Mouse (Mus musculus) layer of hippocampus, adult 2 months (tissue): ENCODE data around the gene Mus81. TPM values are rescaled to one million over a fixed set of nuclear protein-coding genes. Genes with fewer than 3 reads are reported as not detected.
"Not testable (repeated sequence)": the region's sequence is repeated elsewhere in the genome, so short reads cannot be mapped to it uniquely, and the experiment has no call there.

ENCODE experiments used
- DNase-seq, 2 experiments: peaks; one replicate each; pipeline ENCODE4 v3.0.0; 2022; ENCODE audit warnings: low spot score in 2 of 2
- H3K27ac ChIP-seq: fragments of 200-600 bp; 2 replicates; pipeline ENCODE4 v1.8.1; 2022
- H3K4me3 ChIP-seq: fragments of 200-600 bp; 2 replicates; pipeline ENCODE4 v1.8.1; 2022; ENCODE audit warnings: mild to moderate bottlenecking
- CTCF ChIP-seq: fragments of 200-600 bp; conservative IDR thresholded peaks from 2 replicates; pipeline ENCODE4 v1.8.1; 2022; ENCODE audit warnings: antibody characterized with exemption, mild to moderate bottlenecking, moderate library complexity
- total RNA-seq, 2 experiments: library from RNA; stranded (reverse); gene quantifications; 2 replicates each; pipeline ENCODE4 v1.2.3; 2021

Gene Mus81
- total RNA-seq, 2 experiments from 2014 or later = 40.9 to 42.9 TPM

DNA sequence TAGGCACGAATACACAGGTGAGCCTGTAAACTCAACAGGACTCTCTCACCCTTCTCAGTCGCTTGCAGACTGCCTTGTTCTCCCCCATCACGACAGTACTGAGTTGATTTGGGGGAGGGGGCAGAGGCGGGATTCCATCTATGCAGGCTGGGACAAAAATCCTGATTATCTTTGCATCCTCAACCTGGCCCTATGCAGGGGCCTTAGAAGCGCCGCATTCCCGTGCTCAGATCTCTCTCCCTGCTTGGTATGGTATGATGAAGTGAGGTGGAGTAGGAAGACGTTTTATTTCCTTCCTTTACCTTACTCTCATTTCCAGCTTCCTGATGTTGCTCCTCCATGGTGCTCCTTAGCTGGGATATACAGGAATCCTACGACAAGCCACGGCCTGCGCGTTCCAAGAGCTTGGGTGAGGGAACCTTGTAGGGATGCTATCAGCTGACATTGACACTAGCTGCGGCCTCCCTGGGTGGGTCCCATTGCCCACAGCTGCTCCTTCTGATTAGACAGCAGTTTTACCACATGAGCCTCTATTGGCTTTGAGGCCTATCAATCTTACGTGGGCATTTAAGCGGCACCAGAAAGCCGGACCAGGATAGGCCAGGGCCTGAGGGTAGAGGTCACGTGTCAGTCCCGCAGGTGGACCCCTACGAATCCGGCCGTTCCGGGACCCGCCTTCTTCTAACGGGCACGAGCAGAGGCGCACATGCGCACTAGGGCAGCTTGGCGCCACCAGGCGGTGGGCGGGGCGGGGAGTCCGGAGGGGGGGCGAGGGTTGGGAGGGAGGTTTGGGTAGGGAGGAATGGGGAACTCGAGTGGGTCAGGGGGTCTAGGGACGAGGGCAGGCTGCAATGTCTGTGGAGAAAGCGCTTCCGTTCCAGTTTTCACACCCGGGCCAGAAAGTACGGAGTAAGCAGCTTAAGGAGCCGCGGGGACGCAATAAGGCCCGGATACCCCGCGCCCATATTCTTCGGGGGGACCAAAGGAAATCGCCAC lies 22.1 kb upstream of the Mus81 start, which contains the start of gene Snx32:
Gene Snx32 (minus strand): TSS at position 508 of the 996 bp plus-strand sequence.
- Histone ChIP-seq H3K27ac (peak within 1 kb of the TSS; percentile 94), H3K4me3 (peak within 1 kb of the TSS; percentile 77)
- DNase-seq = peak; percentile 98 to 99
- peak; percentile 56; the same call in 1 of the 2 replicates for TF ChIP-seq CTCF

- no peak for DNase-seq
- TF ChIP-seq CTCF = no peak
- no peak within 1 kb of the TSS for H3K27ac ChIP-seq
- H3K4me3 ChIP-seq = no peak within 1 kb of the TSS
These were observed 15.5 kb upstream of the Mus81 start, which contains the start of gene 1700020D05Rik for GRCm38 (mm10) chr19:5503687-5504086. Gene 1700020D05Rik, minus strand, starts transcription at chr19:5503787.

GRCm38 (mm10) chr19:5500330-5500875 lies 12.2 kb upstream of the Mus81 start:
- no peak for TF ChIP-seq CTCF
- Histone ChIP-seq H3K27ac (no peak overlapping the region), H3K4me3 (no peak overlapping the region)
- no peak for DNase-seq

DNA sequence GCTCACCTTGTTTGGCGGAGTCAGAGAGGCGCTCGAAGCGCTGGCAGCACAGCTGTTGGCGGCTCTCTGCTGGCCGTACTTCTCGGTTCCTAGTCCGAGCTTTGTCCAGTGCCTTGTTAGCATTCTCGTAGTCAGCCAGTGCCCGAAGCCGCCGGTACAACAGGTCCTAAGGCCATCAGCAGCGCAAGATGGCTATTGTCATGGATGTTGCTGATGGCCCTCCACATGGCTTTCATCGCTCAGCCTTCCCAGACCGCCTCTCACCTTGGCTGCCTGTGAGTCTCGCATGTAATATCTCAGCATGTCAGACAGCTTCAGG lies 7.8 kb upstream of the Mus81 start:
- DNase-seq = no peak
- H3K27ac ChIP-seq = no peak overlapping the region
- TF ChIP-seq CTCF = no peak
- no peak overlapping the region for H3K4me3 ChIP-seq

- Histone ChIP-seq H3K27ac (no peak overlapping the region), H3K4me3 (no peak overlapping the region)
- no peak for DNase-seq
- no peak for TF ChIP-seq CTCF
These were observed 7.3 kb upstream of the Mus81 start for GRCm38 (mm10) chr19:5495353-5496051.

DNA sequence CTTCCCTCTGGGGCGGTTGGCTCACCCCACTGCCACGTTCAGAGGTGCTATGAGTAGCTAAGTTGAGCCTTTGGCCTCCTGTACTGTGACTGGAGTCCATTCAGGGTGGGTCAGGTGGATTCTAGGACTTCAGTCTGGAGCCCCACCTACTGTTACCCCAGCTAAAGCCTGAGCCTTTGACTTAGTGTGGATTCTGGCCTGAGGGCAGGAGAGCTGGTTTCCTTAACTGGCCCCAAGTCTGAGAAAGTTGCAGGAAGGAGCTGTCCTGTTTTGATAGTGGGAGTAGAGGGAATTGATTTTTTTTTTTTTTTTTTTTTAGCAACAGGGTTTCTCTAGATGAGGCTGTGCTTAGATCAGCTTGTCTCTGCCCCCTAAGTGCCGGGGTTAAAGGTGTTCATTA lies 6.1 kb upstream of the Mus81 start:
- TF ChIP-seq CTCF = no peak
- no peak overlapping the region for H3K4me3 ChIP-seq
- H3K27ac ChIP-seq = no peak overlapping the region
- no peak for DNase-seq

DNA sequence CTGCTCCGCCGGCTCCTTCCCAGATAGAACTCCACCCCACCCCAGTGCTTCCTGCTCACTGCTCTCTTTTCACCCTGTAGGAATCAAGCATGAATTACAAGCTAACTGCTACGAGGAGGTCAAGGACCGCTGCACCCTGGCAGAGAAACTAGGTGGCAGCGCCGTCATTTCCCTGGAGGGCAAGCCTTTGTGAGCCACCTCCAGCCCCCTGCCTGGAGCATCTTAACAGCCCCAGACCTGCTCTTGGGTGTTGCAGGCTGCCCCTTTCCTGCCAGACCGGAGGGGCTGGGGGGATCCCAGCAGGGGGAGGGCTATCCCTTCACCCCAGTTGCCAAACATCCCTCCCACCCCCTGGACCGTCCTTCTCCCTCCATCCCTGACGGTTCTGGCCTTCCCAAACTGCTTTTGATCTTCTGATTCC lies 5.1 kb upstream of the Mus81 start:
- H3K27ac ChIP-seq, DNase-seq, H3K4me3 ChIP-seq: not testable (repeated sequence)
- TF ChIP-seq CTCF = peak; percentile 22

- no peak for DNase-seq
- Histone ChIP-seq H3K27ac (no peak overlapping the region), H3K4me3 (no peak overlapping the region)
- no peak for TF ChIP-seq CTCF
These were observed 4.4 kb upstream of the Mus81 start for GRCm38 (mm10) chr19:5492641-5493040.

GRCm38 (mm10) chr19:5490898-5491708 lies 2.9 kb upstream of the Mus81 start:
- peak; percentile 79 to 84 for DNase-seq
- H3K4me3 ChIP-seq = peak overlapping the region; percentile 100
- TF ChIP-seq CTCF = no peak
- H3K27ac ChIP-seq = peak overlapping the region; percentile 95

DNA sequence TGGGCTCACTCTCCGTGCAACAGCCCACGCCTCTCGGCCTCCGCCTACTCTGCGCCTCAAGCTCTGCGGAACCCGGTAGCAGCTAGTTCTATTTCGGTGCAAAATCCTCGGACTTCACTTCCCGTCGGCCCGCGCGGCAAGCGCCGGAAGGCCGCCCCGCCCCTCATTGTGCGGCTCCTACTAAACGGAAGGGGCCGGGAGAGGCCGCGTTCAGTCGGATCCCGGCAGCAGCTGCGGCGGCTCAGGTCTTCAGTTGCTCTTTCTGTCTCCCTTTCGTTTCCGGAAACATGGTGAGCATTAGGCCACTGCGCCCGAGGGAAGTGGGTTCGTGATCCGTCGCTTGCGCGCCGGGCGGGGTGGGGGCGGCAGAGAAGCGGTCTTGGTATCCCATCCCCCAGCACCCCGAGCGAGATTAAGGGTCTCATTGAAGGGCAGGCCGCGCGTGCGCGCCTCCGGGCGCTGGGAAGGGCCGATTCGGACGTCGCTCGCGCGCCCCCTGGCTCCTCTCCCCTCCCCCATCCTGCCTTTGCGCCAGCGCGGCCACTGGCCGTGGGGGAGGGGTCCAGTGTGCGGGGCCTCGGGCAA lies 2.2 kb upstream of the Mus81 start, which contains the start of gene Cfl1:
Gene Cfl1 (plus strand): TSS at position 143 of the 585 bp plus-strand sequence.
- Histone ChIP-seq H3K27ac (peak within 1 kb of the TSS; percentile 95), H3K4me3 (peak within 1 kb of the TSS; percentile 100)
- TF ChIP-seq CTCF = no peak
- DNase-seq = peak; percentile 95

DNA sequence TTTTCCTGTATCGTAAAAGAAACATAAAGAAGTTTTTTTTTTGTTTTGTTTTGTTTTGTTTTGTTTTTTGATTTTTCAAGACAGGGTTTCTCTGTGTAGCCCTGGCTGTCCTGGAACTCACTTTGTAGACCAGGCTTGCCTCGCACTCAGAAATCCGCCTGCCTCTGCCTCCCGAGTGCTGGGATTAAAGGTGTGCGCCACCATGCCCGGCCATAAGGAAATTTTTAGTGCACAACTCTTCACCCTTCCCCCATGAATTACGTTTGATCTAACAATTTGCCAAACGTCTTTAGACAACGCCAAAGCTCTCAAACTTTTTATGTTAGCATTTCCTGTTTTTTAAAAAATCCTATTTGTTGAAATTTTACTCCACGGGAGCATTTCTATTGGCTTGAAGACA lies 1.5 kb upstream of the Mus81 start:
- Histone ChIP-seq H3K27ac (peak overlapping the region; percentile 95), H3K4me3 (peak overlapping the region; percentile 100)

More for the DNA sequence above, 1.5 kb upstream of the Mus81 start:
- not testable (repeated sequence) for DNase-seq
